Mouse (Mus musculus): ENCODE data around the gene Gm20683.

The Gm20683 gene

DNA sequence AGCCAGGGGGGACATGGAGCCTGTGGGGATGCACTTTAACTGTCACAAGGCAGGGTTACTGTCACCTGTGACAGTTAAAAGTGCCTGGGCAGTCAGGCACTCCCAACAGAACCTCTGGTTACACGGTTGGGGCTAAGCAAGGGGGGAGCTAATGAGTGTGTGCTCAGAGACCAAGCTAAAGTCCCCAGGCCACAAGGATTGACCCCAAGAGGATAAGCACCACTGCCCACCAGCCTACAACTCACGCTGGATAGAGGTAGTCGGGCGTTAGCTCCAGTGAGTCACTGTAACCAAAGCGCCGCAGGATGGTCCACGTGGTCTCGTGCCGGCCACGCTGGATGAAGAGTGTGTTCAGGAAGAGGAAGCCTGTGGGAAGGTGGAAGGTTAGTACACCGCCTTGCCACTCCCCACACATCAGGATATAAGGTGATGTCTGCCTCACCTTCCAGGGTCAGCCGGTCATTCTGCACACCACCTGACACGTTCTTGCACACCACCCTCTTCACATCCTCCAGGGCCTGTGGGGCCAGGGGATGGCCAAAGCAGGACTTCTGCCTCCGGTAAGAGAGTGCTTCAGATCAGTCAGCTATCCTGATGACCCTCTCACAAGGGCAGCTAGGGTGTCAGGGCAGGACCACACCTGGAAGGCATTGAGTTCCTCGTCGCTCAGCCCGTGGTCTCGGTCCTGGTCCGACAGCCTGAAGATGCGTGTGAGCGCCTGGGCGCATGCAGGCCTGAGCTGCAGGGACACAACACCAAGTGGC lies at the start of gene Gm20683:
Gm20683 (minus strand) TSS at position 647 of the 764 bp plus-strand sequence.
- no peak for DNase-seq

DNA sequence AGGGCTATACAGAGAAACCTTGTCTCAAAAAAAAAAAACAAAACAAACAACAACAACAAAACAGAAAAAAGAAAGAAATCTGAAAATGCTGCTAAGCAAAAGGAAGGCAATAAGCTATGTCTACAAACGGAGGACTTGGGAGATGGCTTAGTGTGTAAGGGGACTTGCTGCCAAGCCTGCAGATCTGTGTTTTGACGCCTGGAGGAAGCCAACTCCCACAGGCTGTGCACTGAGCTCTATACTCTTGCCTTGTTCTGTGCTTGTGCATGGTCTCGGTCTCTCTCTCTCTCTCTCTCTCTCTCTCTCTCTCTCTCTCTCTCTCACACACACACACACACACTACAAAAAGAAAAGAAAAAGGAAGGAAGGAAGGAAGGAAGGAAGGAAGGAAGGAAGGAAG lies 47.3 kb upstream of the Gm20683 start:
- no peak for DNase-seq

DNA sequence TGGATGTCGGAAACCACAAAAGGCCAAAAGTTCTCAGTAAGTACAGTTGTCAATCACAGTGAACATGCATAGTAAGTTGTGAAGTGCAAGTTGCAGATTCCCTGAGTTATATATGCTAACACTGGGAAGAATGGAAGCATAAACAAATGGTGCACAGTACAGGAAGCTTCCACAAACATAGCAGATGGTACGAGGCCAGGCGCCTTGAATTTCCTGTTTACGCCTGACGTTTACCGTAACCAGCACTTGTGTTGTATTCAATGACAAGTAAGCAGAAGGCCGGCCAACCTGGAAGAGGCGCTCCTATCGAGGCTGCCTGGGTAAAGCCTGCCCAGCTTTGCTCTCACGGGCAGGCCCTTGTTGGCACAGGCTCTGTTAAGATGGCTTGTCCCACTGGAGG lies 45.9 kb upstream of the Gm20683 start:
- no peak for DNase-seq

GRCm38 (mm10) chr17:25886806-25887205 lies 45.2 kb upstream of the Gm20683 start:
- DNase-seq = no peak

GRCm38 (mm10) chr17:25885636-25886035 lies 44.1 kb upstream of the Gm20683 start:
- DNase-seq = peak; percentile 45

DNA sequence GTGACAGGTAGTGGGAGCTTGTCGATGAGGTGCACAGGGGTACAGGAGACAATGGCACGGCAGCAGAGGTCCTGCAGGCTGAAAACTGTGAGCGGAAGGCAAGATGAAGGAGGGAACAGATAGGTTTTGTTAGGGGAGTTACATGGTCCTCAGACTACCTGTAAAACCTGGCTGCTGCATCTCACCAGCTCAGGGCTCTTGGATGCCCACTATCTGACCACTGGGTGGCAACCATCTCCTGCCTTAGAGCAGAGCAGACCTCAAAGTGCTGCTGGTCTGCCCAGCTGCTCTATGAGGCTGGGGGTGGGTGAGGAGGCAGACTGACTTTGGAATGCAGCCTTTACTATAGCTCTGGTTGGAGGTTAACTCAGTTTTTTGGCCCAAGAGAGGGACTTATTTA lies 42.3 kb upstream of the Gm20683 start:
- DNase-seq = no peak

DNA sequence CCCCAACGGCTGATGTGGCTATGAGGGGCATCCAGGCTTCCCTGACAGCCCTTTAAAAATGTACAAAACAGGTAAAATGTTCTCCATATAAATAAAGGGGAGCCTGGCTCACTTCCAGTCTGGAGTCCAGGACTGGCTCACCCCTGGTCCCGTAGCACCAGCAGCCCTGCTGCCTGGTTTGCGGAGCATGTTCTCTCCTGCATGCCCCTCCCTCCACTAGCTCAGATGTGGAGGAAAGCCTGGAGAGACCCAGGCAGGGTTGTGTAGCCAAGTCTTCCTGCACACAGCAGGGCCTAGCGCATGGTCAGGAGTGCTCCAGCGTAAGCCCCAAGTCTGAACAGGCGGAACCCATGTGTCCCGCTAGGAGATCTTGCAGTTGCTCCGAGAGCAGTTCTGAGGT lies 41.7 kb upstream of the Gm20683 start:
- DNase-seq = no peak

DNA sequence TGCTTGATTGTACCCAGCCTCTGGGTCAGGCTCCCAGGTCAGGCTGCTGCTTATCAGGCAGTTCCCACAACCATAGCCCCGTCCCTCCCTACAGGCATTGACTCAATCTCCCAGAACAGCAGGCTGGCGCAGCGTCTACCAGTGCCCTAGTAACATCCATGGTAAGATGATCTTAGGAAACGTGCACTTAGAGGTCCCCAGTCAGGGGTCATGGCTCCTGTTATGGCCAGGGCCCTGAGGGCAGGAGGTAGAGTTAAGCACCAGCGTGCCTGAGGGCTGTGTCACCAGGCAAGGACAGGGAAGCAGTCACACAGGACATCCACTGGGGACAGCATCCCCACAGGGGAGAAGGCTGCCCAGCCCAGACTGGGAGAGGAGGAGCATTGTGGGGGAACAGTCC lies 40.7 kb upstream of the Gm20683 start:
- no peak for DNase-seq

GRCm38 (mm10) chr17:25881691-25882090 lies 40.1 kb upstream of the Gm20683 start:
- DNase-seq = no peak

GRCm38 (mm10) chr17:25880913-25881641 lies 39.5 kb upstream of the Gm20683 start:
- DNase-seq = no peak

DNA sequence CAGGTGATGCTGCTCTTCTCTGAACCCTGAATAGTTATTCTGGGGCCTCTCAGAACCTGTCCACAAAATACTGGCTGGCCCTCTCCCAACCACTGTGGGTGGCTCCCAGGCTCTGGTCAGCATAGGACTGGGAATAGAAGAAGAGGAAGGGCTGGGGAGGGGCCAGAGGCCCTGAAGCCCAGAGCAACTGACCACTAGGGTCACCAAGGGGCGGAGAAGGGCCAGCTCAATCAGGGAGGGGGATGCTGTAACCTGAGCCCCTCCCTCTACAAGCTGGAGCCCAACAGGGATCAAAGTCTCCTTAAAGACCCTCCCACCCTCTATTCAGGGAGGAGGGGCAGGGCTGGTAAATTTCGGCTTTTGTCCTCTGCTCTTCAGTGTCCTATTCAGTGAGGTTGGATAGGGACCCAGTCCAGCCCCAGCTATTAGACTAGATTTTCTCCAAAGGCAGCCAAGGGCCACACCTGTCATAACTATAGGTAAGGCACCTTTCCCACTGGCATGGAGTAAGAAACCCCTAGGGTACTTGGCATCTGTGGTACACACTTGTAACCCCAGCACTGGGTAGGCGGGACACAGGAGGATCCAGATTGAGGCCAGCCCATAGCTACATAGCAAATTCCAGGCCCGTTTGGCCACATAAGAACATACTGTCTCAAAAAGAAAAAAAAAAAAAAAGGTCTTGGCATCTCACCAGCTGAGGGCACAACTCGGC lies 38.8 kb upstream of the Gm20683 start, which contains the start of gene Wfikkn1:
Wfikkn1 (minus strand) TSS at position 663 of the 715 bp plus-strand sequence.
- DNase-seq = no peak

DNA sequence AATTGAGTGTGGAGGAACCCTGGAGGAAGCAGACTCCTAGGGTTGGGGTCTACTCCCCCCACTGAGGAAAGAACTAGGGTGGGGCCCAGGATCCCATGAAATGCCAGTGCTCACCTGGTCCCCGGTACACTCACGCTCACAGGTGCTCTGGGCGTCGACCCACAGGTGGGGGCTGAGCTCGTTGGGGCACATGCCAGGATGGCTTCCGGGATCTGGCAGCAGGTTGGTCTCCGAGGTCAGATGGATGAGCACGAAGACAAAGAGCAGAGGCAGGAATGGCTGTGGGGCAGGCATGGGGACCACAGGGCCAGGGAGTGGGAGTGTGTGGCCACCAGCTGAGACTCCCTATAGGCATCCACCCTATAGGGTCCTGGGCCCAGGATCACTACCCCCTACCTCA lies 38.2 kb upstream of the Gm20683 start:
- no peak for DNase-seq

- no peak for DNase-seq
Observed at GRCm38 (mm10) chr17:25879261-25879660, 37.7 kb upstream of the Gm20683 start.

- DNase-seq = no peak
Observed at GRCm38 (mm10) chr17:25878611-25879180, 37.1 kb upstream of the Gm20683 start.

DNA sequence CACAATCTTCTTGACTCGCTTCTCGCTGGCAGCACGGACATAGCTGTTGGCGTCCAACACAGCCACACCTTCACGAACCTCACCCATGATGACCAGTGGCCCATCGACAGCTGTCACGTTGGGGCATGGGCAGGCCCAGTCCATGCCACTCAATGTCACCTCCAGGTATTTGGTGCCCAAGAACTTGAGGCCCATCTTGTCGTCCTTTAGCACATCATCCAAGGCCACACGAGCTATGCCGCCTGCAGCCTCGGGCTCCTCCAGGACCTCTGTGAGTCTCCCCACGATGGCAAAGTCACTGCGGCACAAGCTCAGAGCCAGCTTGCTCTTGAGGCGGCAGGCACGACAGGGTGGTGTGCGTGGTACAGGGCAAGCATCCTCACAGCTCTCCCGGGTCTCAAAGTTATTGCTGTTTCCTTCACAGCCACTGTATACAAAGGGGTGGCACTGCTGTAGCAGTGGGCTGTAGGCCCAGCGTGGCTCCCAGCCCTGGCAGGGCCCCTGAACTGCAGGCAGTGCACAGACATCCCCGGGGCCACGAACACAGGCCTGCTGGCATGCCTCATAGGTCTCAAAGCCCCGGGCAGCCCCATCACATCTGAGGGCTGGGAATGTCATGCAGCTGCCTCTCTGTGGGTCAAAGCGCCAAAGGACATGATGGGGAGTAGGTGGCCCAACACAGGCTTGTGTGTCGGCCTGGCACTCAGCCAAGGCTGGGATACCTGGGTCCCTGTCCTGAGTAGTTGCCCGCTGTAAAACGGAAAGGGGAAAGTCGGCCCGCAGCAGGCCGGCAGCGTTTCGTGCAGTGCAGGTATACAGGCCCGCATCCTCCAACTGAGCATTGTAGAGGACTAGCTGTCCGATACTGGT lies 36.4 kb upstream of the Gm20683 start:
- DNase-seq = no peak

- no peak for DNase-seq
Observed at GRCm38 (mm10) chr17:25877025-25877424, 35.5 kb upstream of the Gm20683 start.

GRCm38 (mm10) chr17:25876347-25876915 lies 34.9 kb upstream of the Gm20683 start:
- DNase-seq = no peak

- peak; percentile 89 for DNase-seq
Observed at GRCm38 (mm10) chr17:25875171-25876136, 33.9 kb upstream of the Gm20683 start.

- DNase-seq = peak; percentile 95
Observed at GRCm38 (mm10) chr17:25874721-25875170, 33.2 kb upstream of the Gm20683 start, which contains the start of gene Mettl26. TSS of gene Mettl26 (plus strand) at chr17:25875074.

- DNase-seq = no peak
Observed at GRCm38 (mm10) chr17:25874148-25874720, 32.7 kb upstream of the Gm20683 start.
